Mouse (Mus musculus) spleen, adult 2 months (tissue): ENCODE results near the gene Olfr1391.

Experiments
- CTCF ChIP-seq: fragments of 200-500 bp; IDR thresholded peaks from 2 replicates; pipeline ENCODE4 v1.5.1; 2011; ENCODE audit warnings: mild to moderate bottlenecking, inconsistent platforms; ENCODE audit not compliant: insufficient read depth, insufficient read length, insufficient replicate concordance; ENCODE audit errors: extremely low read depth
- POLR2A ChIP-seq: fragments of 200-500 bp; IDR thresholded peaks from 2 replicates; pipeline ENCODE4 v1.6.1; 2011; ENCODE audit warnings: low read depth, low read length, inconsistent platforms

- no peak for TF ChIP-seq CTCF
- TF ChIP-seq POLR2A, result no peak
These were observed 44.3 kb upstream of the Olfr1391 start, which contains the start of gene Olfr1393 for GRCm38 (mm10) chr11:49278222-49278621.
